Mouse (Mus musculus) regulatory T cell (primary cell): ENCODE data around the gene Fxyd3.

Experiments used
- in situ Hi-C: fragments of 300-600 bp; cut with MboI, MseI; formaldehyde crosslinking; loops from one replicate; pipeline ENCODE4 v1.15.1; 2025; ENCODE audit warnings: high pct_unique_total_duplicates

Gene Fxyd3

DNA sequence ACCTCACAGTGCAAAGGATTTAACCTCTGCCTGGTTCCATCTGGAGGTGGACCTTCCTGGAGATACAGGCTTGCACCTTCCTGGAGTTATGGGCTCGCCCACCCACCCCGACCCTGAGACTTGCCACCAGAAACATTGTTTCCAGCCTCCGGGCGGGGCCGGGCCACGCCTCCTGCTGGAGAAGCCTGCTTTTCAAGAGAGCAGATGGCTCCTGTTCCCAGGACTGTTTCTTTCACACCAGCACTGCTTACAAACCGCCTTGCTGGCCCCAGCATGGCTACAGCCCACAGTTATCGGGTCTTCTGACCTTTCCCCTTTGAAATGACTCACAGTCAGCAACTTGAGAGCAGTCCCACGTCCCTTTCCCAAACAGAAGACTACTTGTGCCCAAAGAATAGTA, 4.2 kb downstream of the Fxyd3 start:
- in situ Hi-C loops, result no loop called here

DNA sequence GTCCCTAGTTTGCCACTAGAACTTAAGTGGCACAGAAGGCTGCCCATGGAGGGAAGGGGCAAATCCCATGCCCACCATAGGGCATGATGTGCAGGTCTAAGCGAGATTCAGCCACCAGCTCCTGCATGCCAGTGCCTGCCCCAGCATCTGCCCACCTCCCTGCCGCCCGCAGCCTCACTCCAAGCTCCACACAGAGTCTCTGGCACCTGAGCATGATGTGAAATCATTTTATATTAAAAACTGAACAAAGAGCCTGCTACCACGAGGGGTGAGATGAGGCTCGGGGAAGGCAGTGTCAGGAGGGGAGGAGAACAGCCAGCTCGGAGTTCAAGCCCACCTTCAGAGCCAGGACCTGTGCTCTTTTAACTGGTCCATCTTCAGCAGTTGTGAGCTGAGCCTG, 6.2 kb downstream of the Fxyd3 start:
- in situ Hi-C loops, result no loop called here

DNA sequence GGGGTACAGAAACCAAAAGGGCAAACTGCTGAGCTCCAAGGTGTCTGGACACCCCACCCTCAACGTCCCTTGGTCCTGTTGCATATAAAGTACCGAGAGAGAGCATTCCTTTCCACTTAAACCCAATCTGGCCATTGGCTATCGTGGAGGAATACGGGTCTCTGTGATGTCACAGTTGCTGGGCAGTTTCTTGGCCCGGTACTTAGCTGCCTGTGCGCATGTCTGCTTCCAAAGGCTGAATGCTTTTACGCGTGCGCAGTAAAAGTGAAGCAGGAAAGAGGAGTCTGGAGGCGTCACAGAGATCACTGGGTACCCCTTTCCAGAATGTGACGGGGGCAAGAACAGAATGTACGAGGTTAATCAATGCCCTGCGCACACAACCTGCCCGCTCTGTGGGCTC, 7.0 kb downstream of the Fxyd3 start:
- in situ Hi-C loops, result no loop called here

DNA sequence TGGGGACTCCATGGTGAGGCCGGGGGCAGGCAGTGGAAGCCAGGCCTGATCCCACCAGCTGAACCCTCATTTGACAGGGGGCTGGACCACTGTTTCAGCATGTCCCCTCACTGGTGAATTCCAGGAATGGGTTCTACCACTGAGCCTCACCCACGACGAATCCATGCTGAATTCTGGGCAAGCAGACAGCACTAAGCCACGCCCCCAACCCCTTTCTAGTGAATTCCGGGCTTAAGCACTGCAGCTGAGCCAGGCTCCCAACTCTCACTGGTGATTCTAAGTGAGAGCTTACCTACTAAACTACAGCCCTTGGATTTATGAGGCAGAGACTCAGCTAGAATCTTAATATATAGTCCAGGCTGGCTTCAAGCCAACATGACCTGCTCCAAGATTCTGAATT, 8.7 kb downstream of the Fxyd3 start:
- in situ Hi-C loops, result no loop called here

DNA sequence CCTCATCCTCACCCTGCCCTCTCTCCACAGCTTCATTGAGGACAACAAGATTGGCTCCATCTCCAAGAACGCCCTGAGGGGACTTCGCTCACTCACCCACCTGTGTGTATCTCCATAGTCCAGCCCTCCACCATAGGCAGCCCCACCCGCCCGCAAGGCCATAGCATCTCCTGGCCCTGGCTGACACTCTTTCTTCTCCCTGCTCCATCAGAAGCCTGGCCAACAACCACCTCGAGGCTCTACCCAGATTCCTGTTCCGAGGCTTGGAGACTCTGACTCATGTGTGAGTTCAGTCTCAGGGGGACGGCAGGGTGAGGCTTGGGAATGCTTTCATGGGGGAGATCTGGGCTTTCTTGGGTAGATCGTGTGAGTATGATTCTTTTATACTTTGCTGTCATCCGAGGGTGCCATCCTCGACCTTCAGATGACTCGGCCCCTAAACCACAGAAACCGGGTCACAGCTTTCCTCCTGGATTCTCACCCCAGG, 13.4 kb downstream of the Fxyd3 start:
- in situ Hi-C loops, result no loop called here

DNA sequence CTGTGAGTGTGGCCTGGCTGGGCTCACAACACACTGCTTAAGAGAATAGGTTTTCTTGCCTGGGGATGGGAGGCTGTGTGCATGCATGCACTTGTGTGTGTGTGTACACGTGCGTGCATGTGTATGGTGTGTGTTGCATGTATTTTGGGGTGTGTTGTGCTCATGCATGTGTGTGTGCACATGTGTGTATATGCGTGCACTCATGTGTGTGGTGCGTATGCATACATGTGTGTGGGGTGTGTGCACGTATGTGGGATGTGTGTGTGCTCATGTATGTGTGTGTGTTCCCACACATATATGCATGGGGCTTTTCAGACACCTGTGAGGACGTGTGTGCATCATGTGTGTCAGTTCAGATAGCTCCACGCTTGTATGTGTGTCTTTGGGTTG, 15.9 kb downstream of the Fxyd3 start:
- in situ Hi-C loops, result no loop called here

DNA sequence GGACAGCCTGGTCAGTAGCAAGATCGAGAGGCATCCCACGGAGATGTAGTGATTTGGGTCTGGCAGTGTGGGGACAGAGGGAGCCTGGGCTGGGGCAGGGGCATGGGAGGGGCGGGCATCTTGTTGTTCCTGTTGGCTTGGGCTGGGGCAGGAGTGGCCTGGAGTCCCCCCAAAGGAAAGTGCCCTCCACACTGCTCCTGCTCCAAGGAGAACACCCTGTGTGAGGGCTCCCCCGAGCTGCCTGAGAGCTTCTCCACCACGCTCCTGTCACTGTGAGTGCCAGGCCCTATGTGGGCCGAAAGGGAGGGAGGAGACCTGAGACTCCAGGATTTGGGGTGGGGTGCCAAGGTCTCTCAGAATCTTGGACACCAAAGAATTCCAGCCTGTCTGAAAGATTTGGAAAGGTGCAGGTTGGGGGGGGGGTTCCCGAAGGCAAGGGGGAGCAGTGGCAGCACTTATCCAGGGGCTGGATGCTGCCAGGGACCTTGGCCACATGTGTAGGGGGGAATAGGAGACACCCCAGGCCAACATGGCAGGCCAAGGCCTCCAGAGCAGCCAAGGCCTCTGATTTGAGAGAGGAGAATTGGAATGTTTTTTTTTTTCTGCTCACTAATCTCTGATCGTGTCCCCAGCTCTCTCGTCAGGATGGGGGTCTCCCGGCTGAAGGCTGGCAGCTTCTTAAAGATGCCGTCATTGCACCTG, 16.4 kb downstream of the Fxyd3 start:
- in situ Hi-C loops, result no loop called here

DNA sequence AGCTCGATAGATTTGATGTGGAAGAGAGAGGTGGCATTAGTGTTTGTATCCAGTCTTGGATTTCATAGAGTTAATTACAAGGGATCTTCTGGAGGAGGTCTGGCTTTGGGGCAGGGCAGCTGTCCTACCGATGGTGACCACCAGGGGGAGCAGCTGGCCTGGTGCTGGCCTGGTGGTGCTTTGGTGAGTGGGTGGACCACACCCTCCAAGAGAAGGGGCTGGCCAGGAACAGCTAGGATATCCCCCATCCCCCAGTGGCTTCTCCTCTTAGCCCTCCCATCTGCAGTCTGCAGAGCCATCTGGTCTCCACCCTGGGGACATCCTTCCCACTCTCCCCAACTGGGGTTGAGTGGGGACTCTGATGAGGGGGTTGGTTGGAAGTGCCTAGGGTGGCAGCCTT, 17.4 kb downstream of the Fxyd3 start, which contains the start of gene Lgi4:
Gene Lgi4, plus strand, starts transcription at position 235 of the 400 bp plus-strand sequence.
- in situ Hi-C loops, result no loop called here

DNA sequence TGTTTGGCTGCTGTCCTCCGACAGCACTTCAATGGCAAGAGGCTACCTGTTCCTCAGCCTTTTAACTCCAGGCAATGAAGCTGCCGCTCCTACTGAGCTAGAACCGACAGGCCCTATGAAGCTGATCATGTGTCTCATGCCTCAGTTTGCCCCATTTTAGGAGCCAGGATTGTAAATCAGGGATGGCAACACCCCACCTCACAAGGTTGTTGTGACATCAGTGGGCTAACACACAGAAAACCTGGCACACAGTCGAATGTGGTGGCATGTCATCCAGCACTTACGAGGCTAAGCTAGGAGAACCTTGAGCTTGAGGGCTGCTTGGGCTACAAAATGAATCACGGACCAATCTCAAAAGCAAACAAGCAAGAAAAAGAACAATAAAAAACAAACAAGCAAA, 18.3 kb downstream of the Fxyd3 start:
- in situ Hi-C loops, result no loop called here

DNA sequence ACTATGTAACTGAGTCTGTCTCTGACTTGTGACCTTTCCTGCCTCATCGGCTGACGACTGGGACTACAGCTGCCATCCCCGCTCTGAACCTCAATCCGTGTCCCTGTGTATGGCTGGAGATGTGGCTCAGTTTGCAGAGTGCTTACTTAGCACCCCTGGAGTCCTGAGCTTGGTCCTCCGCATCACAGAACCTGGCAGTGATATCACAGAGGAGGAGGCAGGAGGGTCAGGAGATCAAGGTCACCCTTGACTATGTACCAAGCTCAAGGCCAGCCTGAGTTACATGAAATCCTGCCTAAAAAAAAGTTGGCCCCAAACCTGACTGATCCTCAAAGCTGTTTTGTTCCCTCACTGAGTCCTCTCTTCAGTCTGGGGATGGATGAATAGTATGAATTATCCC, 18.8 kb downstream of the Fxyd3 start:
- in situ Hi-C loops, result no loop called here

DNA sequence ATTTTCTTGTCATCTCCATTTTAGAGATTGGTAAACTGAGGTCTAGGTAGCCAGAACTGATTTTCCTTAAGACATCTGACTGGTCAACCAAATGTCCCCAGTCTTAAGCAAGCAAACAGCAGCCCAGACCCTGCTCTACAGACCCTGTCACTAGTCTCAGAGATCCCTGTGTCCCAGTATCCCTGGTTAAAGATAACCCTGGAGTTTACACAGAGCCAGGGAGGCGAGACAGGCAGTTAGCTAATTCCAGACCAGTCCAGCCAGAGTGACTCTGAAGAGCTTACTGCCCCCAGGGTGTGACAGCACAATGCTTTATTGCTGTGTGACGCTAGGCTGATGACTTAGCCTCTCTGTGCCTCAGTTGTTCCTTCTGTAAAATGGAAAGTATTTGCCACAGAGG, 19.4 kb downstream of the Fxyd3 start, which contains the start of gene Fxyd1:
Gene Fxyd1, minus strand, starts transcription at position 129 of the 400 bp plus-strand sequence.
- in situ Hi-C loops, result no loop called here

DNA sequence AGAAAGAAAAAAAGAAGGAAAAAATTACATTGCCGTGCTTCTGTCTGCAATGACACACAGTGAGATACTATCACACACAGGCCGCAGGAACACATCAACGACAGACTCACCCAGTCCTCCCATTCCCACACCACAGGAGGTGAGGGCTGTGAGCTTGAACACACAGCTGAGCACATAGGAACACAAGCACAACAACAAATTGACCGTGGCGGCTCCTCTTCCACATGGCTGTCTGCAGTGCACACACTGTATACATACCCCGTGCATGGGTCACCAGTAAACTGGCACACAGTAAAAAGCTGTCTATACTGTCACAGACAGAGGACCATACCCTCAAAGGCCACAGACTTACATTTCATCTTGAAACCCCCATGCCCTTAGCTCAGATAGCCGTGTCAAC, 20.1 kb downstream of the Fxyd3 start:
- in situ Hi-C loops, result no loop called here

DNA sequence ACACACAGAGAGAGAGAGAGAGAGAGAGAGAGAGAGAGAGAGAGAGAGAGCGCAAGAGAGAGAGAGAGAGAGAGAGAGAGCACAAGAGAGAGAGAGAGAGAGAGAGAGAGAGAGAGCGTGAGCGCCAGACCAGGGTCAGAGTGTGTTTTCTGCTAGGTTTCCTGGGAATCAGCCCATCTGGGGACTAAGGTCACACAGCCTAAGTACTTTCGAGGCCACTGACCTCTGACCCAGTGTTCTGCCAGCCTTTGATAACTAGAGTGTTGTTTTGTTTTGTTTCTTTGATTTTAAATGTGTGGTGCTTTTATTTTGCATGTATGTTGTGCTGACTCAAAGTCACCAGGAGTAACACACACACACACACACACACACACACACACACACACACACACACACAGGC, 20.6 kb downstream of the Fxyd3 start:
- in situ Hi-C loops, result no loop called here

DNA sequence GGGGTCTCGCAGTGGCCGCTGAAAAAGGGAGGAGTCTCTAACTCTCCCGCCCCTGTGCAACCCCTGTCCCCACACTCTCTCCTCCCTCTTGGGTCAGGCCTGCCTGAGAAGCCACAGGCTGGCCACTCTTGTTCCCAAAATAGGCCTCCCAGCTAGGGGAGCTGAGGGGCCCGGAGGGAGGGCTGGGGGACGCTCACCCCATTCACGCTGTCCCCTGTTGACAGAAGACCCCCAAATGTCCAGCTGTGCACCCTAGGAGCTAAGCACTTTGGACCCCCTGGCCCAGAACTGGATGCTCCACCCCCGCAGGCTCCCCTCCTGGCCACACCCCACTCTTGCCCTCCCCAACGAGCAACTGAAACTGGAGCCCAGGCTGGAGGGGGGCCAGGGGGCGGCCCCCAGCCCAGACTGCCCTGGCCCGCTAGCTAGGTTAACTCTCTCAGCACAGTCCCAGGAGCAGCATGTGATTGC, 21.1 kb downstream of the Fxyd3 start:
- in situ Hi-C loops, result no loop called here

DNA sequence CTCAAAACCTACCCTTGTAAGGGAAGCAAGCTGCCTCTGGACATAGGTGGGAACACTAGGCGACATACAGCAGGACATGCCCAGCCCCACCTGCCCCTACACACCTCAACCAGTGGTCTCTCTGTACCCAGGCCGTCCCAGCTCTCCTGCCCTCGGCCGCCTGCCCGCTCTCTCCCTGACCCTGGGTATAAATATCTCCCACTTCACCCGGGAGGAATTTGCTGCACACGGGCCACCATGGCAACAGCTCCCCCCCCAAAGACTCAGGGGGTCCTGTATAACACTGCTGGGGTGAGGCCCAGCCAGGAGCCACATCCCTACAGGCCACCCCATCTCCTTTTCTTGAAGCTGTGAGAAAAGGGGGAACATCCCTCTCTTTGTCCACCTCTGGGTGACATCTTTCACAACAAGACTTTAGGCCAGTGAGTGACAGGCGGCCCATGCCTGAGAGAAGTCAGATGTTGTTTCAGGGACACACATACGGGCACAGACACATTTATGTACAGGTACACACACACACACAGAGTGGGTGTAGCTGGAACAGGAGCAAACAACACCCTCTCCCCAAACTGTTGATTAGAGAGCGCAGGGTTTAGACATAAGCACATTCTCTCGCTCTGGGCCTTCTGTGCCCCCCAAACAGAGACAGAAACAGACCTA, 21.7 kb downstream of the Fxyd3 start:
- in situ Hi-C loops, result no loop called here

DNA sequence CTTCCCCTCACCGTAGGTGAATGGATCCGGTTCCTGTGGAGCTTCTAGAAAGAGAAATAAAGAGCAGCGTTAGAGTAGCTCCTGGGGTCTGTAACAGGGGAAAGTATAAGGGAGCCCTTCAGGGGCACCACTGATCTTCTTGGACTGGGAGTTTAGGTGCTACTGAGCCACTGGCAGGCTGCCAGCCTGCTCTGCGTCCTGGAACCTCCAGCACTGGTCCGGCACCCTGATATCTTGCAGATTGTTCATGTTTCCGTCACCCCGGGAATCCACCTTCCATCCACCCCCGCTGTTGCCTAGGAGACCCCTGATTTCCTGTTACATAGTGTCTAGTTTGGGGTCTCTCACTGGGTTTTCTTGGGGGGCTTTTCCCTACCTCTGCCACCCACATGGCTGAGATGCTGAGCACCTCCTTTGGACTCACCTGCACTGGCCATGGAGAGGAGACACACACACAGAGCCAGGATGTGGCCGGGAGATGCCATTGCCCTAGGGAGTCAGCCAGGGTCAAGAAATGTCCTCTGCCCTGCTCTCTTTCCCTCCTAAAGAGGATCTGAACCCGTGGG, 22.5 kb downstream of the Fxyd3 start:
- in situ Hi-C loops, result no loop called here

DNA sequence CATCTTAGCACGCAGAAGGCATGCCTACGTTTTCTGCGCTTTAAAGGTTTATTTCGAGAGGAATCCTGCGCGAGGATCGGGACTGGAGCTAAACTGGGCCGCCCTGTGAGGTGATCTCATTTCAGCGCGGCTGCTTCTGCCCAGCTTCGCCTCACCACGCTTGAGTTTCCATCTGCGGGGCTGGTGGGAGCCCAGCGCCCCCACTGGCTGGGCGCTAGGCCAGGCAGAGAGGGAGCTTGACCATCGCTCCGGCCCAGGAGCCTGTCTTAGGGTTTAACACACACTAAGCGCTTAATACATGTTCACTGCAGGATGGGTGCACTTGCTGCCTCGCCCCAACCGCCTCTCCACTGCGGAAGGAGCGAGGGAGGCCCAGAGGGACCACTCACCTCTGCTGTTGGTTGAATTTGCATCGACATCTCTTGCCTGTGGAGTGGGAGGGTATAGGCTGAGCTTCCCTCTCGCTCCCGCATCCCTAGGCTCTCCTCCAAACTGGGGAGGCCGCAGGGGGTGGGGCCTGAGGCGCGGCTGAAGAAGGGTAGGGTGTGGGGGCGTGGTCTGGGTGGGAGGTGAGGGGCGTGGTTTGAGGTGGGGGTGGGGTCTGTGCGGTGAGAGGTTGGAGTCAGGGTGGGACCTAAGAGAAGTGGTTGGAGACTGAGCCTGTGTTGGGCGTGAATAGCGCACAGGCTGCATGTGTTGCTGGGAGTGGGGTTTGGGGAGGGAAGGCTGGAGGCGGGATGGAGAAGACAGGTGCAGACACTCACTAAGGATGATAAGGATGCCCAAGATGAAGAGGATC, 23.7 kb downstream of the Fxyd3 start:
- in situ Hi-C loops, result no loop called here

DNA sequence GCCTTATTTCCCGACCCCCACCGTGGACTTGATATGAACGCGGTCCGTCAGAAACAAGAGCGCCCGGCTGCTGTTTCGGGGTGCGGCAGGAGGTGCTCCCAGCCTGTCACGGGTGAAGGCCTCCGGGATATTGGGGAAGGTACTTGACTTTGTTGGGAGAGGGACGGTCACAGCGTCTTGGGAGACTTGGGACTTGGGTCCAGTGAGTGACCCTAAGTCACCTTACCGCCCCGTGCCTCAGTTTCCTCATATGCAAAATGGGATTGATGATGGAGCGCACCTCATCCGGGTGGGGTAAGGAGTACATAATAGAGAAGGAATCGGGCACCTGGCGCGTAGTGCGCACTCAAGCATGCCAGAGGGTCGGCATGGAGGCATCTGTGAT, 24.3 kb downstream of the Fxyd3 start:
- in situ Hi-C loops, result no loop called here

DNA sequence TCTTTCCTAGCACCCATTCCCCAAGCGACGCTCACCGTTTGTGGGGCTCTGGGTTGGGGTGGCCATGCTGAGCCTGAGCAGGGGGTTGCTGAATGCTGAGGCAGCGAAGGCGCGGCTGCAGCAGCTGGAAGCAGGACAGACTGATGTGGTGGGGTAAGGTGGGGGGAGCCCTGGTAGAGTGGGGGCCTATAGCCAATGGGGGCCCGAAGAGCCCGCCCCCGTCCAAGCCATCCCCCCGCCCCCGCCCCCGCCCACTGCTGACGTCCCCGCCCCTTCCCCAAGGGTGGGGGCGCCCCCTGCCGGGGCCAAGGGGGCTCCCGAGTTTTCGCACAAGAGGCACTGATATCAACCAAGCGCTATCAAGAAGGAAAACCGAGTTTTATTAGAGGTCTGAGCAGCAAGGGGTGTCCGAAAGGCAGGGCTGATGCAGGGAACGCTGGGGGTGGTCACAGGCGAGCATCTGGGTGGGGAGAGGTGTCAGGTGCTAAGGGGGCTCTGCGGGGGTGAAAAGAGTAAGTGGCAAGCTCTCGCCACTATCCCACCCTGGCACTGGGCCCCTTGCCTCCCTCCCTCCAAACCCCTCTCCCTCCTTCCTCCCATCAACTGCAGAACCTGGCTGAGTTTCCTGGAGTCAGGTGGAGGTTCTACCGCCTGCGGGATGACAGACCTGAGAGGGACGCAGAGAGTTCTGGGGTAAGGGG, 25.0 kb downstream of the Fxyd3 start, which contains the start of gene Fxyd7:
Gene Fxyd7, minus strand, starts transcription at position 147 of the 701 bp plus-strand sequence.
- in situ Hi-C loops, result no loop called here

DNA sequence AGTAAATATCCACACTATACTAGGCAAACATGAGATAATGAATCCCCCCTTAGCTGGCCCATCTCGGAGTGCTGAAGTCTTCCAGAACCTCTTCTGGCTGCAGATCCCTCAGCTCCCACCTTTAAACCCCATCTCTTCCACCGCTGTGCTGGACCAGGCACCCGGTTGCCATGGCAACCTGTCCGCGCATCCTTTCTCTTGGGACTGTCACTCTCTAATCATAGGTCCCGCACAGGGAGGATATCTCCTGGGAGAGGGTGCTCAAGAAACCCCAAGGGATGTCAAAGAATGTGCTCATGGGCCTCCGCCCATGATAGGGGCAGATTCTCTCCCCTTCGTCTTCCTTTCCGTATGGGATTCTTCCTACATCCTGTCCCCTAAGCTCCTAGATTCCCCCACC, 25.6 kb downstream of the Fxyd3 start:
- in situ Hi-C loops, result no loop called here

DNA sequence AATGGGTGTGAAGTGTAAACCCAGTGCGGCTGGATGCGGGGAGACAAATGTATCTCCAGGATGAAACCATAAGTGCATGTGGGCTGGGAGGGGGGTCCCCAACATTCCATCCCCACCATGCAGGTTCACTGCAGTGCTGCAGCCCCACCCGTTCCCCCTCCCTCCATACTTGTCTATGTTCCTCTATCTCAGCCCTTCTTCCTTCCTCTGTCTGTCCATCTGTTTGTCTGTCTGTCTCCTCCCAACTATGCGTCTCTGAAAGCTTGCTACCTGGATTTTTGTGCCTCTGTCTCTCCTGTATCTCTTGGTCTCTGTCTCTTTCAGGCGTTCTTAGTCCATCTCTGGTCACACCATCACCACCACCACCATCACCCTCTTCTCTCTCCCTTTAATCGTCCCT, 26.0 kb downstream of the Fxyd3 start:
- in situ Hi-C loops, result no loop called here
